Mouse (Mus musculus) midbrain, embryonic 10.5 days (tissue): Measurements from ENCODE around the gene Pik3cb. TPM values are rescaled to one million over a fixed set of nuclear protein-coding genes. Genes with fewer than 3 reads are reported as not detected.
A peak's percentile ranks its signal among the peaks of the same experiment; 100 is the strongest.

Source experiments
- DNase-seq: peaks from one replicate; pipeline ENCODE4 v3.0.0-alpha.2; 2017; ENCODE audit warnings: low spot score
- H3K27ac ChIP-seq: fragments of 300-500 bp; sonication (generic); replicated peaks from 2 replicates; pipeline ENCODE4 v1.5.1; 2016; ENCODE audit warnings: mild to moderate bottlenecking
- H3K27me3 ChIP-seq: fragments of 300-500 bp; sonication (generic); 2 replicates; pipeline ENCODE4 v1.6.1; 2016; ENCODE audit warnings: low read depth, mild to moderate bottlenecking; ENCODE audit not compliant: poor library complexity, severe bottlenecking
- H3K36me3 ChIP-seq: fragments of 300-500 bp; sonication (generic); 2 replicates; pipeline ENCODE4 v1.6.1; 2016; ENCODE audit warnings: mild to moderate bottlenecking, moderate library complexity
- H3K4me1 ChIP-seq: fragments of 300-500 bp; sonication (generic); 2 replicates; pipeline ENCODE4 v1.6.1; 2016
- H3K4me3 ChIP-seq: fragments of 300-500 bp; sonication (generic); 2 replicates; pipeline ENCODE4 v1.5.1; 2016; ENCODE audit warnings: mild to moderate bottlenecking, moderate library complexity
- H3K9me3 ChIP-seq: fragments of 300-500 bp; sonication (generic); replicated peaks from 2 replicates; pipeline ENCODE4 v1.6.1; 2016; ENCODE audit warnings: mild to moderate bottlenecking
- WGBS: fragments of 180-500 bp; shearing (Covaris S2); methylation state at CpG from one replicate; pipeline ENCODE4 v1.1.7; 2016; 5-methylcytosine and 5-hydroxymethylcytosine counted together
- polyA plus RNA-seq: library from polyadenylated mRNA; unstranded; fragments of >200 nt; fragmentation: Nextera tagmentation; extraction: Ambion mirVana; gene quantifications from 2 replicates; pipeline ENCODE4 v1.2.1, GENCODE M21; 2016

Gene Pik3cb
- polyA plus RNA-seq, 1 experiment from 2014 or later: 1.7 TPM

DNA sequence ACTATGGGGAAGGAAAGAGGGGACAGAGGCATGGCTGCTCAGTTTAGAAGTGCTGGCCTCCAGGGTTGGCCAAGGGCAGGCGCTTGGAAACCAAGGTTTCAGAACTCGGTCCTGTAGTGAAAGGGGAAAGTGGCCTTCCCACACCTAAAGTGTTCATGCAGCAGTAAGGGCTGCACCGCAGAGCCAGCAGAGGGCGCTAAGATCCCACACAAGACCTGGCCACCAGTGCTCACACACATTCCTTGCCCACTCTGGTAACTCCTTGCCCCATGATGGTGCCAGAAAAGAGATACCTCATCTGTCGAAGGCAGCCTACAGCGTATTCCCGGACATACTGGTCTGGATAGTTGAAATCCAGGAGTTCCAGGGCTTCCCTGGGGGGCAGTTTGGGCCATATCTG lies 77.9 kb downstream of the Pik3cb start:
- Histone ChIP-seq H3K27me3 (no peaks in the 10 kb centered on the region), H3K4me1 (no peaks in the 10 kb centered on the region), H3K9me3 (no peaks in the 10 kb centered on the region), H3K36me3 (peaks cover 20% of the 10 kb centered on the region), H3K4me3 (no peak overlapping the region), H3K27ac (no peak overlapping the region)
- DNase-seq: peak; percentile 80
- WGBS: 42% methylated on average over 7 of the region's 7 CpGs

DNA sequence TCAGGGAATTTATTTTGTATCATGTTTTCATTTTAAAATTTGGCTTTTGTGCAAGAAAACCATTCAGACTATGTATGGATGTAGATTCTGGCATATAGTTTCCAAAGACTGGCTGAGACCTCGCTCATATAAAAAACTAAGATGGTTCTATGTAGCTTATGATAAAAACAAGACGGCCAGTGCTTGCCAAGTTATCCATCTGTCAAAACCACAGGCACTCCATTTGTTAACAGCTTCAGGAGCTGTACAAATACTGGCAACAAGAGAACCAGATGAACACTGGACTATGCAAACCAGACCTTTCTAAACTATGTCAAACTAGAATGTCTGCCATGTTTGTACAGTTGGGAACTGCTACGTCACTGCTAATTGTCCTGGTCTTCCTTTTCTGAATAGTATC lies 82.7 kb downstream of the Pik3cb start:
- H3K9me3 ChIP-seq: no peaks in the 10 kb centered on the region
- no peak overlapping the region for H3K4me3 ChIP-seq
- H3K4me1 ChIP-seq: no peaks in the 10 kb centered on the region
- no peaks in the 10 kb centered on the region for H3K27me3 ChIP-seq
- WGBS: 94% methylated on average over 3 of the region's 3 CpGs
- H3K36me3 ChIP-seq: peaks cover 13% of the 10 kb centered on the region
- no peak overlapping the region for H3K27ac ChIP-seq
- DNase-seq: no peak

DNA sequence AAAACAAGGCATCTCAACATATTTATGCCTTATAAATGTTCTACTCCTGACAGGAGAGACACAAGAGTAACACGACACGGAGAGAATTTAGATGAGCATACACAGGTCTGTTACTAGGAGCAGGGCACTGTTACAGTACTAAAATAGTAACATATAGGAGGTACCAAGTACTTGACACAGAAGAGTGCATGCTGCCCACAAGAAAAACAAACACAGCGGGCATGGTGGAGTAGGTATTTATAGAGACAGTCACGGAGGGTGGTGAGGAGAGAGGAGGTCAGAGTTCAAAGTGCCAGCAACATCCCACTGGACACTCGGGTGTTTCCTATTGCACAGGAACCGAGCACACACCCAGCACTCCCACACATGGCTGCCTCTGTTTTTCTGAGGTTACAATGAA lies 90.7 kb downstream of the Pik3cb start:
- peaks cover 4% of the 10 kb centered on the region; the same call in 1 of the 2 replicates for H3K4me1 ChIP-seq
- no peak for DNase-seq

DNA sequence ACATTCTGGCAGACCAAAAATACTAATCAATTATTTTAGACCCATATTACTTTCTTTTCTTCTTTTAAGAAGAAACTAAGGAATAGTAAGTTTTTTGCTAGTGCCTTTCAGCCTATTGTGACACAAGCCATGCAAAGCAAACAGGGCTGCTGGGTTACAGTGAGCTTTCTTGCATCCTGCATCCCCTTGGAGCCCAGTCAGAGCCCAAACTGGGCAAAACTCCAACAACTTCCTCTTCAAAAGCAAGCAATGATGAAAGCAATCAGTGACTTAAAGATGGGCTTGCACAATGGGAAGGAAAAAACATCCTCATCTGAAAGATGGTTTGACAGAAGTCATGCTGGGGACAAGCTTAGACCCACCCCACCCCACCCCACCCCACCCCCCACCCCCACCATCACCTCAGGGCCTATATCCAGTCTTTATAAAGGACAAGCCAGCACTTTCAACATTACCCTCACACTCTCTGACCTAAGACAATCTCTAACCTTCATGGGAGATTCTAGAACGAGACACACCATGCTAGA lies 91.6 kb downstream of the Pik3cb start:
- peaks cover 4% of the 10 kb centered on the region; the same call in 1 of the 2 replicates for H3K4me1 ChIP-seq
- DNase-seq: no peak
- no peaks in the 10 kb centered on the region for H3K9me3 ChIP-seq
- H3K27me3 ChIP-seq: no peaks in the 10 kb centered on the region
- no peak overlapping the region for H3K27ac ChIP-seq
- H3K4me3 ChIP-seq: no peak overlapping the region
- peaks cover 14% of the 10 kb centered on the region; the same call in 1 of the 2 replicates for H3K36me3 ChIP-seq
- 78% methylated on average over 1 of the region's 1 CpGs for WGBS

More for the DNA sequence above, 90.7 kb downstream of the Pik3cb start:
- Histone ChIP-seq H3K4me3 (no peak overlapping the region), H3K36me3 (peaks cover 9% of the 10 kb centered on the region; the same call in 1 of the 2 replicates), H3K9me3 (no peaks in the 10 kb centered on the region), H3K27ac (no peak overlapping the region), H3K27me3 (no peaks in the 10 kb centered on the region)
- 73% methylated on average over 6 of the region's 6 CpGs for WGBS

DNA sequence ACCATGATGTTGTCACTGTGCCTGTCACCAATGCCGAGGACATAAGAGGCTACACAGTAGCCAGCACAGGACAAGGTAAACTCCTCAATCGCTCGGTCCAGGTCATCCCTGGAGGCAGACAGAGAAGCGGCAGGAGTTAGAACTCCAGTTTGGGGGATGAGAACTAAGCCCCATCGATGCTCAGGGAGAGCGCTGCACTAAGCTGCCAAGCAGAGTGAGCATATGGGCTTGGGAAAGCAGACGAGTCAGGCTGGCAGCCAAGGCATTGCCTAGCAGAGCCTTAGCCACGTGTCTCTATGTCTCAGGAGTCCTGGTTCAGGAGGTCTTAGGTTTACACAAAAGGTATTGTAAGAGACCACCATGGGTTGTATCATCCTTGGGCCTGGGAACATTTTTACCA lies 95.7 kb downstream of the Pik3cb start:
- Histone ChIP-seq H3K9me3 (no peaks in the 10 kb centered on the region), H3K27ac (no peak overlapping the region), H3K36me3 (peaks cover 28% of the 10 kb centered on the region), H3K4me1 (peaks cover 4% of the 10 kb centered on the region; the same call in 1 of the 2 replicates), H3K4me3 (no peak overlapping the region), H3K27me3 (no peaks in the 10 kb centered on the region)
- WGBS: 91% methylated on average over 8 of the region's 8 CpGs
- DNase-seq: no peak

DNA sequence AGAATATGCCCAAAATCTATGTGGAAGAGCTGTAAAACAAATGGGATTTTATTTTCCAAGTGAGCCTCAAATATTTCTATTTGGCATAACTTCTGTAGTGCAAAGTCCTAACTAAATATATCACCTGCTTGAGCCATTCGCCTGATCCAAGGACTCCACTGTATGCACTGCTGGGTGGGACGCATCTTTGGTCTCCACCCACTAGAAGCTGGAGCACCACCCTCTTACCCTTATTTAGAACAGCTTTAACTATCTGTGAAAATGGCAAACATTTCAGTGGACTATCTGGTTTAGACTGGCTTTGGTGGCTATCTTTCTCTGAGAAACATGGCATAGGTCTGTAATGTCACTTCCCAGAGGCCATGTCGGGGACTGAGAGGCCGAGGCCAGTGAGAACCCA lies 97.8 kb downstream of the Pik3cb start:
- H3K36me3 ChIP-seq: peaks cover 35% of the 10 kb centered on the region
- no peak for DNase-seq
- H3K4me1 ChIP-seq: peaks cover 4% of the 10 kb centered on the region; the same call in 1 of the 2 replicates
- H3K27me3 ChIP-seq: no peaks in the 10 kb centered on the region
- no peak overlapping the region for H3K27ac ChIP-seq
- WGBS: 94% methylated on average over 4 of the region's 4 CpGs
- H3K4me3 ChIP-seq: no peak overlapping the region
- H3K9me3 ChIP-seq: no peaks in the 10 kb centered on the region

DNA sequence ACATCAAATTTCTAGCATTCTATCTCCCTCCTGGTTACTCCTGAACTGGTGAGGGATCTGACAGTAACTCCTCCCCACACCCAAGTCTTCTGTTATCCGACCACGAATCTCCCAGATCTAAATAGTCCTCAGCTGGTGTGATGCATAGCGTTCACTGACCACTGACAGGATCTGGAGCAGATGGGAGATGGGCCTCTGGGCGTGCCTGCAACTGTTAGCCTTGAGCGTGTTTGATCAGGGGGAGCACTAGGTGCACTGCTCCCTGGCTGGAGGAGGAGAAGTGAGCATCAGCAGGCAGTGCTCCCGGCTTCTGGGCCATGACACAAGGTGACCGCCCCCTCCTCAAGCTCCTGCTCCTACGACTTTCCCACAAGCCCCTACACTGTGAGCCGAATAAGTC lies 98.4 kb downstream of the Pik3cb start:
- no peak for DNase-seq
- Histone ChIP-seq H3K4me3 (no peak overlapping the region), H3K36me3 (peaks cover 35% of the 10 kb centered on the region), H3K27ac (no peak overlapping the region), H3K9me3 (no peaks in the 10 kb centered on the region), H3K4me1 (peaks cover 4% of the 10 kb centered on the region; the same call in 1 of the 2 replicates), H3K27me3 (no peaks in the 10 kb centered on the region)
- WGBS: 89% methylated on average over 9 of the region's 9 CpGs

DNA sequence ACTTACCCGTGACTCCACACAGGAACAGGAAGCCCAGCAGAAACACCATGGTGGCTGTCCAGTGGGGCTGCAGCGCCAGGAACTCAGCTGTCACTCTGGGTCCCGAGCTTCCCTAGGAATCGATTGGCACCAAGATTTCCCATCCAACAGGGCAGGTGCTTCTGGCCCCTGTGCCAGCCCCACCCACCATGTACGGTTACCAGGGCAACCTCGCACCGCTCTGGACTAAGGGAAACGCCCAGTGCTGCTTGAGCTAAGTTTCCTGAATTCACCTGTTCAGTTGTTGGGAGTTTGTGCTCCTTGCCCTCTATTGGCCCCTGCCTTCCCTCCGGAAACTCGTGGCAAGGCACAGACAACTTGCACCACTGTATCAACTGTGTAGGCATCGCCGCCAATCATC lies 104.8 kb downstream of the Pik3cb start, which contains the start of gene Gm1123:
Gene Gm1123, minus strand, starts transcription at position 141 of the 400 bp plus-strand sequence.
- Histone ChIP-seq H3K27ac (no peak within 1 kb of the TSS), H3K4me1 (no peaks in the 10 kb centered on the region), H3K9me3 (no peaks in the 10 kb centered on the region), H3K36me3 (peaks cover 16% of the 10 kb centered on the region), H3K4me3 (no peak within 1 kb of the TSS), H3K27me3 (no peaks in the 10 kb centered on the region)
- 87% methylated on average over 12 of the region's 12 CpGs for WGBS
- no peak for DNase-seq

DNA sequence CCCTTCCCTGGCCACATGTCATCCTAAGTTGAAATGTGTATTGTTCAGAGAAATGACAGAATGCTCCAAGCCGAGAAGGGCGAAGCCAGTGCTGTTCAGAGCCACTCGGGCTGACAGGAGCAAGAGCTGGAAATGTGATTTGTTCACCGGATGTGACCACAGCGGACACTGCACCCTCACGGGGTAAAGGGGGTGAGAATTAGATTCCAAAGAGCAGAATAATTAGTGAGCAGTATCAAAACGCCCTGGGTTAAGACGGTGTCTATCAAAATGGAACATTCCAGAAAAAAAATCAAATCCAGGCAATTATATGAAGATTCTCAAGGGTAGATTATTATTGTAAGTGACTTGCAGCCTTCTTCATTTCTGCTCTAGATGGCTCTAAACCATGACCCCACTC lies 106.3 kb downstream of the Pik3cb start:
- DNase-seq: no peak
- H3K36me3 ChIP-seq: peaks cover 3% of the 10 kb centered on the region; the same call in 1 of the 2 replicates
- no peaks in the 10 kb centered on the region for H3K4me1 ChIP-seq
- WGBS: 90% methylated on average over 8 of the region's 8 CpGs
- H3K27me3 ChIP-seq: no peaks in the 10 kb centered on the region
- no peaks in the 10 kb centered on the region for H3K9me3 ChIP-seq
- no peak overlapping the region for H3K4me3 ChIP-seq
- no peak overlapping the region for H3K27ac ChIP-seq

DNA sequence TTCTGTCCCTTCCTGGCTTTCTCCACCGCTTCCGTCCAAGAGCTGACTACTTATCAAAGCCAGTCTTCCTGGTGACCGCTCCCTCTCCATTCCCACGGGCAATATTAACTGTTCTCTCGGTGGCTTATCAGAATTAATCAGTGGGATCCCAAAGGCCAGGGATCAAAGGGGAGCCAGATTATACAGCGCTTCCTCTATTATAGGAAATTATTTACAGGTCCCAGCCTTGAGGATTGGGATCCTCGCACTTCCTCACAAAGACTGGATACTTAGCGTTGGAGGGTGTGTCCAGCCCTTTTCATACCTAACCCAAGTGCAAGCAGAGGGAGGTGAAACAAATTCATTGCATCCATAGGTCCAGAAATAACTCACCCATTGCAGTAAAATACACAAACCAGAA lies 108.4 kb downstream of the Pik3cb start:
- WGBS: 90% methylated on average over 8 of the region's 8 CpGs

DNA sequence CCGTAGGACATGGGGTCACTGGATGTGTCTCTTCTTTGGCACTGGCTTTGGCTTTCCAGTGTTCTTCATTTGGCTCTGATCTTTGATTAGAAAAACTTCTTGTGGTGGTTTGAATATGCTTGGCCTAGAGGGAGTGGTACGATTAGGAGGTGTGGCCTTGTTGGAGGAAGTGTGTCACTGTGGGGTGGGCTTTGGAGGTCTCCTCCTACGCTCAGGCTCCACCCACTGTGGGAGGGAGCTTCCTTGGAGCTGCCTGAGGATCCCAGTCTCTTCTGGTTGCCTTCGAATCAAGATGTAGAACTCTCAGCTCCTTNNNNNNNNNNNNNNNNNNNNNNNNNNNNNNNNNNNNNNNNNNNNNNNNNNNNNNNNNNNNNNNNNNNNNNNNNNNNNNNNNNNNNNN lies 118.7 kb downstream of the Pik3cb start:
- no peak for DNase-seq
- Histone ChIP-seq H3K9me3 (no peaks in the 10 kb centered on the region), H3K4me3 (no peak overlapping the region), H3K27ac (no peak overlapping the region), H3K4me1 (no peaks in the 10 kb centered on the region), H3K27me3 (no peaks in the 10 kb centered on the region), H3K36me3 (no peaks in the 10 kb centered on the region)
- 86% methylated on average over 4 of the region's 4 CpGs for WGBS

More for the DNA sequence above, 108.4 kb downstream of the Pik3cb start:
- Histone ChIP-seq H3K27ac (no peak overlapping the region), H3K9me3 (no peaks in the 10 kb centered on the region), H3K27me3 (no peaks in the 10 kb centered on the region), H3K36me3 (0 out of 2 replicates have a peak, but pooled peaks cover 3% of the 10 kb centered on the region), H3K4me1 (no peaks in the 10 kb centered on the region), H3K4me3 (no peak overlapping the region)
- DNase-seq: no peak

DNA sequence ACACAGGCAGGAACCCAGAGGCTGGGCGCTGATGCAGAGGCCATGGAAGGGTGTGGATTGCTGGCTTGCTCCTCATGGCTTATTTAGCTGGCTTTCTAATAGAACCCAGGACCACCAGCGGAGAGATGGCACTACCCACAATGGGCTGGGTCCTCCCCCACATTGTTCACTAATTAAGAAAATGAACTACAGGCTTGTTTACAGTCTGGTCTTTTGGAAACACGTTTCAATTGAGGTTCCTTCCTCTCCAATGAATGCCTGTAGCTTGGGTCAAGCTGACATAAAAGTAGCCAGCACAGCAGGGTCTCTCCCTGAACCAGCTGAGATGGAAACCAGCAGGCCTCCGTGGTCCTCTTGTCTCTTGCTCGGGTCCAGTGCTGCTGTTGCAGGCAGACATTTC lies 119.3 kb downstream of the Pik3cb start:
- no peak overlapping the region for H3K27ac ChIP-seq
- H3K4me1 ChIP-seq: no peaks in the 10 kb centered on the region
- H3K27me3 ChIP-seq: no peaks in the 10 kb centered on the region
- H3K9me3 ChIP-seq: no peaks in the 10 kb centered on the region
- no peak overlapping the region for H3K4me3 ChIP-seq
- 29% methylated on average over 5 of the region's 5 CpGs for WGBS
- no peak for DNase-seq
- no peaks in the 10 kb centered on the region for H3K36me3 ChIP-seq

DNA sequence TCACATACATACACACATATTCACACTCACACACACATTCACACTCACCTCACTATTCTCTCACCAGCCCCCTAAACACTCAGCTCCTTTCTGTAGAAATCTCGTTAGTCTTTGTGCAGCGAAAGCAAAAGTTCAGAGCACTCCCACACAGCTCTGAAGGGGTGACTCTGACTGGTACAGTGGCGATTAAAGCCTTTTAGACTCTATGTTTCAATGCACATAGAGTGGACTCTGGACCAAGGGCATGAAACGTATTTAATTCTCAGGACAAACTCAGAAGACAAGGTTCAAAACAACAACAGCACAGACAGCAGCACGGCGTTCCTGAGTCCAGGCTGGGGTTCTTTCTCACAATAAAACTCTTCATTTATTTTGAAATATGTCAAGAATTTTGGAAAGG lies 122.7 kb downstream of the Pik3cb start:
- 87% methylated on average over 6 of the region's 6 CpGs for WGBS
- Histone ChIP-seq H3K27me3 (no peaks in the 10 kb centered on the region), H3K27ac (no peak overlapping the region), H3K36me3 (no peaks in the 10 kb centered on the region), H3K9me3 (no peaks in the 10 kb centered on the region), H3K4me3 (no peak overlapping the region), H3K4me1 (no peaks in the 10 kb centered on the region)
- DNase-seq: no peak

DNA sequence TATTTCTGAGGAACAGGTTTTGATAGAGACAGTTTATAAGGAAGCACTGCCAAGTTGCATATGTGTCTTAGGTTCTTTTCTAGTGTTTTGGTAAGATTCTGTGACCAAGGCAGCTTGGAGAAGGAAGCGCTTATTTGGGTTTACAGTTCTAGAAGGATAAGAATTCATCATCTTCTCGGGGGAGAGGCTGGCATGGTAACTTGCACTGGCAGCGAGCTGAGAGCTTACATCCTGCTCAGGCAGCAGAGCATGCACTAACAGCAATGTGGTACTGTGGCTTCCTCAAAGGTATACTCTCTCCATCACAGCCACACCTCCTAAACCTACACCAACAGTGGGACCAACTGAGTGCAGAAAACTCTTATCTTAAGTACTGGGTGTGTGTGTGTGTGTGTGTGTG lies 123.7 kb downstream of the Pik3cb start:
- 90% methylated on average over 3 of the region's 3 CpGs for WGBS
- Histone ChIP-seq H3K27me3 (no peaks in the 10 kb centered on the region), H3K27ac (no peak overlapping the region), H3K36me3 (no peaks in the 10 kb centered on the region), H3K4me3 (no peak overlapping the region), H3K9me3 (no peaks in the 10 kb centered on the region), H3K4me1 (no peaks in the 10 kb centered on the region)
- no peak for DNase-seq
